Mouse (Mus musculus) right cerebral cortex, postnatal 25 days (tissue): ENCODE results near the gene Gch1.
A peak's percentile ranks its signal among the peaks of the same experiment; 100 is the strongest.

Experiments
- DNase-seq: peaks from one replicate; pipeline ENCODE4 v3.0.0; 2022

Gene Gch1

GRCm38 (mm10) chr14:47205270-47205972 is 16.2 kb upstream of the Gch1 start:
- no peak for DNase-seq

- no peak for DNase-seq
Measured at GRCm38 (mm10) chr14:47197340-47197739, 8.1 kb upstream of the Gch1 start.

- no peak for DNase-seq
Measured at GRCm38 (mm10) chr14:47196711-47197110, 7.5 kb upstream of the Gch1 start.

- DNase-seq = no peak
Measured at GRCm38 (mm10) chr14:47194096-47194495, 4.9 kb upstream of the Gch1 start.

GRCm38 (mm10) chr14:47193506-47193905 is 4.3 kb upstream of the Gch1 start:
- DNase-seq = no peak

- no peak for DNase-seq
Measured at GRCm38 (mm10) chr14:47191861-47192260, 2.6 kb upstream of the Gch1 start.

GRCm38 (mm10) chr14:47190626-47191025 is 1.4 kb upstream of the Gch1 start:
- DNase-seq = no peak

- no peak for DNase-seq
Measured at GRCm38 (mm10) chr14:47189635-47189955, 382 bp upstream of the Gch1 start.

GRCm38 (mm10) chr14:47188475-47188847 is 752 bp downstream of the Gch1 start:
- no peak for DNase-seq

GRCm38 (mm10) chr14:47187666-47188360 is 1.4 kb downstream of the Gch1 start:
- no peak for DNase-seq

- DNase-seq = no peak
Measured at GRCm38 (mm10) chr14:47187261-47187660, 2.0 kb downstream of the Gch1 start.

- DNase-seq = no peak
Measured at GRCm38 (mm10) chr14:47186561-47186960, 2.7 kb downstream of the Gch1 start.

GRCm38 (mm10) chr14:47181497-47182290 is 7.5 kb downstream of the Gch1 start:
- DNase-seq = no peak

- no peak for DNase-seq
Measured at GRCm38 (mm10) chr14:47178851-47179250, 10.4 kb downstream of the Gch1 start.

- peak; percentile 35 for DNase-seq
Measured at GRCm38 (mm10) chr14:47177846-47178414, 11.3 kb downstream of the Gch1 start.

GRCm38 (mm10) chr14:47176226-47176625 is 13.0 kb downstream of the Gch1 start:
- DNase-seq = no peak

GRCm38 (mm10) chr14:47175136-47175535 is 14.1 kb downstream of the Gch1 start:
- DNase-seq = no peak

GRCm38 (mm10) chr14:47172073-47172472 is 17.1 kb downstream of the Gch1 start:
- DNase-seq = no peak

GRCm38 (mm10) chr14:47170499-47171109 is 18.6 kb downstream of the Gch1 start:
- DNase-seq = no peak

- no peak for DNase-seq
Measured at GRCm38 (mm10) chr14:47169677-47170410, 19.4 kb downstream of the Gch1 start.

GRCm38 (mm10) chr14:47165741-47166140 is 23.5 kb downstream of the Gch1 start:
- DNase-seq = no peak

- no peak for DNase-seq
Measured at GRCm38 (mm10) chr14:47165117-47165516, 24.1 kb downstream of the Gch1 start.
